ENCODE assay signal across 11 mouse cellular contexts in the genomic region with DNA sequence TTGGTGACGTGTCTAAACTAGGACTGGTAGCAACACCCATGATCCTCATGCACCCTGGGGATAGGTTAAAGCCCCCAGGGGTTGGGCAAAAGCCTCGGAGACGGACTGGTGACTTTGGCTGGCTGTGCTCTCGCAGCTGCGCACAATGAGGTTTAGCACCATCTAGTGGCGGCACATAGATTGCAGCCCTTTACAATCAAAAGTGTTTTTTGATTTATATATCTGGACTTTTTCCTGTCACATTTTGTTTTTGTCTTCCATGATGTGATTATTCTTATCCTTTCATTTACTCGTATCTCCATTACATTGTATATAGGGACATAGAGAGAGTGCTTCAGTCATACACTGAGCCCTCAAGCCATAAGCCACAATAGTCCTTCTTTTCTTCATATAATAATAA. TPM values are rescaled to one million over a fixed set of nuclear protein-coding genes. Genes with fewer than 3 reads are reported as not detected.
DNase-seq lines count a peak whose midpoint lies in the region; ATAC-seq lines count a peak whose summit lies in the region.
"Not testable (repeated sequence)": the region's sequence is repeated elsewhere in the genome, so short reads cannot be mapped to it uniquely, and the experiment has no call there.
"Had no signal": no experiment of that assay in that cellular context is flagged by ENCODE, and none has a peak within 500 bp of the region (broad histone marks: within the 10 kb centered on the region; RNA-seq: fewer than 3 reads in every experiment).

No protein-coding gene starts in this region.

- not testable (repeated sequence) for H3K4me1 ChIP-seq in forebrain, embryonic 12.5 days; limb, embryonic 13.5 days; neural tube, embryonic 13.5 days (replicated peaks)

- not testable (repeated sequence) for H3K9ac ChIP-seq in forebrain, embryonic 12.5 days; limb, embryonic 13.5 days; neural tube, embryonic 13.5 days

- H3K27ac ChIP-seq in forebrain, embryonic 12.5 days; limb, embryonic 13.5 days; neural tube, embryonic 13.5 days (replicated peaks): not testable (repeated sequence)

- ATAC-seq in forebrain, embryonic 12.5 days (ENCODE audit: low FRiP score) = peak; percentile 69; the same call in 1 of the 2 replicates
- ATAC-seq in limb, embryonic 13.5 days (ENCODE audit: low FRiP score, low read depth) = peak; percentile 54; the same call in 1 of the 2 replicates
- ATAC-seq in neural tube, embryonic 13.5 days (ENCODE audit: low read depth) = peak; percentile 86

- H3K4me2 ChIP-seq in forebrain, embryonic 12.5 days = peak overlapping the region; percentile 54
- peak overlapping the region; percentile 60 for H3K4me2 ChIP-seq in limb, embryonic 13.5 days (replicated peaks)
- H3K4me2 ChIP-seq in neural tube, embryonic 13.5 days = peak overlapping the region; percentile 58

- WGBS in forebrain, embryonic 12.5 days = under 1% methylated on average over 6 of the region's 7 CpGs
- WGBS in limb, embryonic 13.5 days = 2% methylated on average over 5 of the region's 7 CpGs
- WGBS in neural tube, embryonic 13.5 days = under 1% methylated on average over 4 of the region's 7 CpGs

- peak; percentile 7 for DNase-seq in 3T3-L1 (ENCODE audit: low read depth, low spot score)
- peak; percentile 7 to 11 for DNase-seq in adrenal gland, postnatal 36 days
- DNase-seq in heart, postnatal 10 days = peak; percentile 8 to 10
- DNase-seq in kidney, adult 18-20 months = peak; percentile 9
- peak; percentile 35 for DNase-seq in lung, postnatal 36 days

- H3K9me3 ChIP-seq in forebrain, embryonic 12.5 days; limb, embryonic 13.5 days; neural tube, embryonic 13.5 days: not testable (repeated sequence)

- not testable (repeated sequence) for H3K36me3 ChIP-seq in forebrain, embryonic 12.5 days (replicated peaks); limb, embryonic 13.5 days; neural tube, embryonic 13.5 days

- H3K27me3 ChIP-seq in forebrain, embryonic 12.5 days; limb, embryonic 13.5 days; neural tube, embryonic 13.5 days: not testable (repeated sequence)

- peak overlapping the region; percentile 38 for H3K4me3 ChIP-seq in forebrain, embryonic 12.5 days (replicated peaks)
- peak overlapping the region; percentile 43 for H3K4me3 ChIP-seq in limb, embryonic 13.5 days
- peak overlapping the region; percentile 41 for H3K4me3 ChIP-seq in neural tube, embryonic 13.5 days

- intact Hi-C loops in heart, postnatal 10 days (cut with DNase I) = not testable (repeated sequence)

RNA-seq across cellular contexts. Expression of a gene that starts 36.6 kb away (rescaled TPM):
- total RNA-seq in adrenal gland, postnatal 36 days (2021) = not detected
- polyA plus RNA-seq in forebrain, embryonic 12.5 days (2016; fragmentation: Nextera tagmentation; extraction: Ambion mirVana) = not detected in 2 replicates
- not detected for total RNA-seq in heart, postnatal 10 days (2021)
- polyA plus RNA-seq in limb, embryonic 13.5 days (2015; fragmentation: Nextera tagmentation; extraction: Ambion mirVana) = not detected in 2 replicates
- not detected in 2 replicates for polyA plus RNA-seq in neural tube, embryonic 13.5 days (2015; fragmentation: Nextera tagmentation; extraction: Ambion mirVana)
- total RNA-seq: layer of hippocampus, adult 18-20 months; left cerebral cortex, postnatal 36 days; monocyte, adult 5-6 weeks had no signal
